8 mouse cellular contexts compared by ENCODE assay signal in the genomic region with DNA sequence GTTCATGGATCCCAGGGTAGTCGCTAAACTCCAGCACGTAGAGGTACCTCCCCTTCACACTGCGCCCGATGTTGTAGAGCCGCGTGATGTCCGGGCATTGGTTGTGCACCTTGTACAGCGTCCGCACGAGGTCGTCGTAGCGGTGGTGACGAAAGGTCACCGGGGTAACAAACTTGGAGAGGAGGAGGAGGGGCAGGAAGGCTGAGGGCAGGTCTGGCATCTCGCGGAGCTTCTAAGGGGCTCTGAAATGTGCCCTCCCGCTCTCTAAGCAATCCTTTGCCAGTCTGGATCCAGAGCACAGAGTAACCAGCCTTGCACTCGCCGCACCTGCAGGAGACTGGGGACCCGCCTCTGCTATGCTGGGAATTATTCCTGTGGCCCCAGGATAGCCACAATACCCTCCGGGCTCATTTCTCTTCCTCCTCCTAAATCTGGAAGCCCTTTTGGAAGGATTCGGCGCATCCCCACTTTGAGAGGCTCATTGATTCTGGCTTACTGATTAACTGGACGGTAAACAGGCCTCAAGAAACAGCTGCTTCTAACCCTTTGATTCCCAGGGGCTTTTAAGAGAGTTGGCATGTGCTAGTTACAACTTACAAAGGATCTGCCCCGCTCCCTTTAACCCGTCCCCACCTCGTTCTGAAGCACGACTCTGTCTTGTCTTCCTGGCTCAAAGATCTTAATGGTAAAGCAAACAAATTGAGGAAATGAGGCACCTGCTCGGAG. TPM values are rescaled to one million over a fixed set of nuclear protein-coding genes. Genes with fewer than 3 reads are reported as not detected.
DNase-seq lines count a peak whose midpoint lies in the region; ATAC-seq and TF ChIP-seq lines count a peak whose summit lies in the region.

A gene (minus strand): TSS at position 488 of the 726 bp plus-strand sequence.

- H3K4me3 ChIP-seq in ES-E14 (ENCODE audit: insufficient read depth in 1 of 2, low read depth in 1 of 2, low read length in 2 of 2, poor library complexity in 1 of 2, severe bottlenecking in 1 of 2), result peak within 1 kb of the TSS; percentile 23 to 69; a peak in 3 of 4 replicates
- no peak within 1 kb of the TSS for H3K4me3 ChIP-seq in embryonic facial prominence, embryonic 14.5 days (ENCODE audit: low read depth, low read length)
- H3K4me3 ChIP-seq in kidney, embryonic 15.5 days (replicated peaks), result peak within 1 kb of the TSS; percentile 36

- H3K9me3 ChIP-seq in ES-E14 (ENCODE audit: control insufficient read depth, insufficient read depth, low read depth, low read length), result no peaks in the 10 kb centered on the region
- H3K9me3 ChIP-seq in embryonic facial prominence, embryonic 14.5 days (ENCODE audit: control insufficient read depth, low read length), result no peaks in the 10 kb centered on the region
- no peaks in the 10 kb centered on the region for H3K9me3 ChIP-seq in kidney, embryonic 15.5 days (replicated peaks)

- 0 out of 4 replicates have a peak, but pooled peaks cover 0 to 3% of the 10 kb centered on the region in 2 experiments for H3K4me1 ChIP-seq in ES-E14 (ENCODE audit: control insufficient read depth in 2 of 2, insufficient read depth in 2 of 2, low read length in 2 of 2, poor library complexity in 1 of 2)
- H3K4me1 ChIP-seq in embryonic facial prominence, embryonic 14.5 days (ENCODE audit: control insufficient read depth, insufficient read depth, low read length), result no peaks in the 10 kb centered on the region; the same call in 1 of the 2 replicates
- H3K4me1 ChIP-seq in kidney, embryonic 15.5 days, result peaks cover 16% of the 10 kb centered on the region; the same call in 1 of the 2 replicates

- 16% methylated on average over 30 of the region's 30 CpGs for WGBS in embryonic facial prominence, embryonic 14.5 days
- 14% methylated on average over 30 of the region's 30 CpGs for WGBS in kidney, embryonic 15.5 days

- peak within 1 kb of the TSS; percentile 24 for H3K4me2 ChIP-seq in embryonic facial prominence, embryonic 14.5 days (ENCODE audit: low read depth, low read length)
- H3K4me2 ChIP-seq in kidney, embryonic 15.5 days, result peak within 1 kb of the TSS; percentile 57

- ATAC-seq in embryonic facial prominence, embryonic 14.5 days (ENCODE audit: low read depth), result no peak
- peak; percentile 71 for ATAC-seq in kidney, embryonic 15.5 days (replicated peaks; ENCODE audit: low FRiP score)
- no peak for ATAC-seq in inflammation-experienced regulatory T-cells, adult 6 months

- DNase-seq in ES-E14 (ENCODE audit: low read depth, low spot score), result peak; percentile 42
- no peak for DNase-seq in embryonic facial prominence, embryonic 14.5 days (ENCODE audit: low spot score)
- peak; percentile 67 for DNase-seq in lung, postnatal 36 days
- DNase-seq in layer of hippocampus, postnatal 14 days (ENCODE audit: low spot score in 2 of 2), result no peak
- DNase-seq in frontal cortex, postnatal 10 days (ENCODE audit: low spot score in 2 of 2), result no peak
- DNase-seq in cerebellum, adult 11 months, result no peak

- peaks cover 5% of the 10 kb centered on the region; the same call in 1 of the 2 replicates for H3K27me3 ChIP-seq in embryonic facial prominence, embryonic 14.5 days (replicated peaks; ENCODE audit: control insufficient read depth, insufficient read depth, low read length)
- H3K27me3 ChIP-seq in kidney, embryonic 15.5 days, result peaks cover 10% of the 10 kb centered on the region

- H3K36me3 ChIP-seq in ES-E14 (ENCODE audit: control insufficient read depth, insufficient read depth, low read length, poor library complexity, severe bottlenecking), result no peaks in the 10 kb centered on the region
- H3K36me3 ChIP-seq in embryonic facial prominence, embryonic 14.5 days (ENCODE audit: control insufficient read depth, insufficient read depth, low read length), result no peaks in the 10 kb centered on the region
- H3K36me3 ChIP-seq in kidney, embryonic 15.5 days, result no peaks in the 10 kb centered on the region

- in situ Hi-C loops in ES-E14 (cut with MboI; ENCODE audit: low sequenced_read_pairs in 2 of 2, unreplicated experiment in 2 of 2), result no loop called here

- H3K27ac ChIP-seq in ES-E14 (ENCODE audit: insufficient read depth, low read depth, low read length, poor library complexity, severe bottlenecking), result no peak within 1 kb of the TSS
- H3K27ac ChIP-seq in embryonic facial prominence, embryonic 14.5 days (replicated peaks; ENCODE audit: low read depth, low read length), result no peak within 1 kb of the TSS
- H3K27ac ChIP-seq in kidney, embryonic 15.5 days, result peak within 1 kb of the TSS; percentile 79

- H3K9ac ChIP-seq in ES-E14 (ENCODE audit: insufficient read depth, low read depth, low read length, poor library complexity, severe bottlenecking), result no peak within 1 kb of the TSS
- H3K9ac ChIP-seq in embryonic facial prominence, embryonic 14.5 days (ENCODE audit: low read depth, low read length), result no peak within 1 kb of the TSS
- peak within 1 kb of the TSS; percentile 25; the same call in 1 of the 2 replicates for H3K9ac ChIP-seq in kidney, embryonic 15.5 days

TF ChIP-seq in ES-E14, 5 proteins besides CTCF, POLR2A, EP300 and RAD21:
- TF ChIP-seq HCFC1 (IDR thresholded peaks at IDR 0.05; ENCODE audit: borderline replicate concordance, insufficient read depth, low read length), result peak; percentile 27; the same call in 1 of the 2 replicates
- no peak for TF ChIP-seq MAFK (IDR thresholded peaks at IDR 0.05; ENCODE audit: insufficient read depth, low read depth, low read length)
- no peak for TF ChIP-seq ZC3H11A (IDR thresholded peaks at IDR 0.05; ENCODE audit: borderline replicate concordance, low read depth, low read length)
- TF ChIP-seq CHD2 (IDR thresholded peaks at IDR 0.05; ENCODE audit: low read depth, low read length), result no peak

RNA-seq across cellular contexts. Expression of the gene that starts here (rescaled TPM):
- 11.3 and 11.8 TPM in 2 replicates for total RNA-seq in ES-E14 (2012; rRNA removed)
- polyA plus RNA-seq in embryonic facial prominence, embryonic 14.5 days (2014; fragmentation: Nextera tagmentation; extraction: Ambion mirVana), result 0.22 and 0.33 TPM in 2 replicates
- 51.0 and 53.5 TPM in 2 replicates for polyA plus RNA-seq in kidney, embryonic 15.5 days (2015; fragmentation: Nextera tagmentation; extraction: Ambion mirVana)
- under 1 TPM in 1 of 2 experiments, not detected in 1; 0.39 TPM for total RNA-seq in layer of hippocampus, postnatal 14 days (2021)
- not detected for polyA plus RNA-seq in inflammation-experienced regulatory T-cells, adult 6 months (2017; shearing (Covaris generic))

Comparison
In these comparisons a context has a peak if more than half of its experiments do, and no peak if none do; other contexts are left out.
1. RNA of the gene that starts here (polyA plus RNA-seq): 51.0 to 53.5 TPM in kidney, embryonic 15.5 days; 0.22 to 0.33 TPM in embryonic facial prominence, embryonic 14.5 days and not detected in inflammation-experienced regulatory T-cells, adult 6 months; every median in the first group is over 10 times any median in the second.
2. DNase-seq: peak in ES-E14 (single experiment) and lung, postnatal 36 days (single experiment); none in embryonic facial prominence, embryonic 14.5 days (single experiment), layer of hippocampus, postnatal 14 days (0 of 2), frontal cortex, postnatal 10 days (0 of 2) and cerebellum, adult 11 months (single experiment).